Mouse (Mus musculus): ENCODE data around the gene Ppp2r5e. TPM values are rescaled to one million over a fixed set of nuclear protein-coding genes. Genes with fewer than 3 reads are reported as not detected.
"Not testable (repeated sequence)": the region's sequence is repeated elsewhere in the genome, so short reads cannot be mapped to it uniquely, and the experiment has no call there.

The Ppp2r5e gene
- polyA plus RNA-seq, 1 experiment from 2014 or later = 21.3 TPM

- Histone ChIP-seq H3K9me3 (no peaks in the 10 kb centered on the region), H3K36me3 (no peaks in the 10 kb centered on the region), H3K9ac (no peak overlapping the region), H3K4me3 (no peak overlapping the region), H3K4me1 (no peaks in the 10 kb centered on the region), H3K27me3 (replicated peaks) (no peaks in the 10 kb centered on the region), H3K4me2 (replicated peaks) (no peak overlapping the region), H3K27ac (no peak overlapping the region)
- ATAC-seq (ENCODE audit: low FRiP score, low read depth) = no peak
- WGBS = 94% methylated on average over 3 of the region's 3 CpGs
These were observed 100.4 kb downstream of the Ppp2r5e start for GRCm38 (mm10) chr12:75495636-75496035.

- Histone ChIP-seq H3K9ac (no peak overlapping the region), H3K4me2 (replicated peaks) (no peak overlapping the region), H3K9me3 (no peaks in the 10 kb centered on the region), H3K27ac (no peak overlapping the region), H3K4me1 (no peaks in the 10 kb centered on the region), H3K27me3 (replicated peaks) (no peaks in the 10 kb centered on the region), H3K36me3 (no peaks in the 10 kb centered on the region), H3K4me3 (no peak overlapping the region)
- ATAC-seq (ENCODE audit: low FRiP score, low read depth) = no peak
- WGBS = 93% methylated on average over 3 of the region's 3 CpGs
These were observed 101.4 kb downstream of the Ppp2r5e start for GRCm38 (mm10) chr12:75494643-75495042.

- Histone ChIP-seq H3K36me3 (no peaks in the 10 kb centered on the region), H3K9me3 (no peaks in the 10 kb centered on the region), H3K9ac (no peak overlapping the region), H3K4me1 (no peaks in the 10 kb centered on the region), H3K4me3 (no peak overlapping the region), H3K27me3 (replicated peaks) (no peaks in the 10 kb centered on the region), H3K4me2 (replicated peaks) (no peak overlapping the region), H3K27ac (no peak overlapping the region)
- WGBS = 85% methylated on average over 3 of the region's 3 CpGs
- no peak for ATAC-seq (ENCODE audit: low FRiP score, low read depth)
These were observed 103.3 kb downstream of the Ppp2r5e start for GRCm38 (mm10) chr12:75492549-75493327.

GRCm38 (mm10) chr12:75492148-75492547 lies 103.9 kb downstream of the Ppp2r5e start:
- not testable (repeated sequence) for H3K27me3 ChIP-seq (replicated peaks); H3K27ac ChIP-seq; ATAC-seq (ENCODE audit: low FRiP score, low read depth); H3K9me3 ChIP-seq; H3K36me3 ChIP-seq; H3K4me1 ChIP-seq; H3K4me3 ChIP-seq; H3K4me2 ChIP-seq (replicated peaks); H3K9ac ChIP-seq
- 97% methylated on average over 3 of the region's 3 CpGs for WGBS

- Histone ChIP-seq H3K4me1 (no peaks in the 10 kb centered on the region), H3K27me3 (replicated peaks) (no peaks in the 10 kb centered on the region), H3K27ac (no peak overlapping the region), H3K4me2 (replicated peaks) (no peak overlapping the region), H3K9me3 (no peaks in the 10 kb centered on the region), H3K36me3 (peaks cover 4% of the 10 kb centered on the region; the same call in 1 of the 2 replicates), H3K4me3 (no peak overlapping the region), H3K9ac (no peak overlapping the region)
- no peak for ATAC-seq (ENCODE audit: low FRiP score, low read depth)
- WGBS = 90% methylated on average over 2 of the region's 2 CpGs
These were observed 108.5 kb downstream of the Ppp2r5e start for GRCm38 (mm10) chr12:75487500-75487899.

GRCm38 (mm10) chr12:75486568-75487286 lies 109.3 kb downstream of the Ppp2r5e start:
- no peak overlapping the region for H3K4me2 ChIP-seq (replicated peaks)
- no peak overlapping the region for H3K27ac ChIP-seq
- ATAC-seq (ENCODE audit: low FRiP score, low read depth) = no peak
- peaks cover 4% of the 10 kb centered on the region; the same call in 1 of the 2 replicates for H3K36me3 ChIP-seq
- H3K4me1 ChIP-seq = no peaks in the 10 kb centered on the region
- WGBS = 92% methylated on average over 3 of the region's 3 CpGs
- no peak overlapping the region for H3K4me3 ChIP-seq
- no peaks in the 10 kb centered on the region for H3K27me3 ChIP-seq (replicated peaks)
- no peak overlapping the region for H3K9ac ChIP-seq
- no peaks in the 10 kb centered on the region for H3K9me3 ChIP-seq

GRCm38 (mm10) chr12:75482781-75483180 lies 113.3 kb downstream of the Ppp2r5e start:
- no peaks in the 10 kb centered on the region for H3K9me3 ChIP-seq
- H3K27ac ChIP-seq = no peak overlapping the region
- H3K4me3 ChIP-seq = no peak overlapping the region
- no peaks in the 10 kb centered on the region for H3K27me3 ChIP-seq (replicated peaks)
- H3K4me2 ChIP-seq (replicated peaks) = no peak overlapping the region
- 95% methylated on average over 3 of the region's 3 CpGs for WGBS
- H3K36me3 ChIP-seq = peaks cover 4% of the 10 kb centered on the region; the same call in 1 of the 2 replicates
- no peak for ATAC-seq (ENCODE audit: low FRiP score, low read depth)
- no peak overlapping the region for H3K9ac ChIP-seq
- no peaks in the 10 kb centered on the region for H3K4me1 ChIP-seq

GRCm38 (mm10) chr12:75482015-75482414 lies 114.0 kb downstream of the Ppp2r5e start:
- H3K27me3 ChIP-seq (replicated peaks) = no peaks in the 10 kb centered on the region
- H3K27ac ChIP-seq = no peak overlapping the region
- H3K9ac ChIP-seq = no peak overlapping the region
- H3K4me2 ChIP-seq (replicated peaks) = no peak overlapping the region
- ATAC-seq (ENCODE audit: low FRiP score, low read depth) = no peak
- no peaks in the 10 kb centered on the region for H3K4me1 ChIP-seq
- no peaks in the 10 kb centered on the region for H3K9me3 ChIP-seq
- H3K4me3 ChIP-seq = no peak overlapping the region
- WGBS = 94% methylated on average over 4 of the region's 4 CpGs
- peaks cover 4% of the 10 kb centered on the region for H3K36me3 ChIP-seq

- H3K9me3 ChIP-seq = no peaks in the 10 kb centered on the region
- H3K4me1 ChIP-seq = no peaks in the 10 kb centered on the region
- no peak for ATAC-seq (ENCODE audit: low FRiP score, low read depth)
- no peak overlapping the region for H3K27ac ChIP-seq
- H3K9ac ChIP-seq = no peak overlapping the region
- WGBS = 96% methylated on average over 8 of the region's 8 CpGs
- H3K4me2 ChIP-seq (replicated peaks) = no peak overlapping the region
- no peak overlapping the region for H3K4me3 ChIP-seq
- H3K27me3 ChIP-seq (replicated peaks) = no peaks in the 10 kb centered on the region
- peaks cover 4% of the 10 kb centered on the region for H3K36me3 ChIP-seq
These were observed 116.0 kb downstream of the Ppp2r5e start for GRCm38 (mm10) chr12:75480031-75480430.

- ATAC-seq (ENCODE audit: low FRiP score, low read depth) = no peak
- Histone ChIP-seq H3K27me3 (replicated peaks) (no peaks in the 10 kb centered on the region), H3K4me3 (no peak overlapping the region), H3K9ac (no peak overlapping the region), H3K9me3 (no peaks in the 10 kb centered on the region), H3K4me2 (replicated peaks) (no peak overlapping the region), H3K4me1 (no peaks in the 10 kb centered on the region), H3K27ac (no peak overlapping the region), H3K36me3 (peaks cover 4% of the 10 kb centered on the region)
- WGBS = 80% methylated on average over 8 of the region's 8 CpGs
These were observed 116.6 kb downstream of the Ppp2r5e start for GRCm38 (mm10) chr12:75479375-75479898.

- no peaks in the 10 kb centered on the region for H3K27me3 ChIP-seq (replicated peaks)
- no peak for ATAC-seq (ENCODE audit: low FRiP score, low read depth)
- WGBS = 92% methylated on average over 3 of the region's 3 CpGs
- no peaks in the 10 kb centered on the region for H3K9me3 ChIP-seq
- H3K4me1 ChIP-seq = no peaks in the 10 kb centered on the region
- H3K27ac ChIP-seq = no peak overlapping the region
- no peak overlapping the region for H3K4me3 ChIP-seq
- no peak overlapping the region for H3K9ac ChIP-seq
- H3K36me3 ChIP-seq = peaks cover 2% of the 10 kb centered on the region
- no peak overlapping the region for H3K4me2 ChIP-seq (replicated peaks)
These were observed 117.4 kb downstream of the Ppp2r5e start for GRCm38 (mm10) chr12:75478596-75478995.

GRCm38 (mm10) chr12:75478117-75478516 lies 117.9 kb downstream of the Ppp2r5e start:
- H3K36me3 ChIP-seq = no peaks in the 10 kb centered on the region; the same call in 1 of the 2 replicates
- no peak overlapping the region for H3K9ac ChIP-seq
- H3K4me2 ChIP-seq (replicated peaks) = no peak overlapping the region
- H3K4me1 ChIP-seq = no peaks in the 10 kb centered on the region
- H3K27me3 ChIP-seq (replicated peaks) = no peaks in the 10 kb centered on the region
- 72% methylated on average over 4 of the region's 4 CpGs for WGBS
- no peaks in the 10 kb centered on the region for H3K9me3 ChIP-seq
- H3K4me3 ChIP-seq = no peak overlapping the region
- no peak for ATAC-seq (ENCODE audit: low FRiP score, low read depth)
- H3K27ac ChIP-seq = no peak overlapping the region
